Mouse (Mus musculus) thymus, postnatal 25 days (tissue): ENCODE data around the gene Mrpl53.

Experiments
- DNase-seq: peaks from one replicate; pipeline ENCODE4 v3.0.0; 2022

The Mrpl53 gene

GRCm38 (mm10) chr6:83095968-83096367 is 12.9 kb upstream of the Mrpl53 start:
- peak; percentile 54 for DNase-seq

GRCm38 (mm10) chr6:83098411-83098810 is 10.4 kb upstream of the Mrpl53 start:
- no peak for DNase-seq

- DNase-seq: peak; percentile 93
Measured at GRCm38 (mm10) chr6:83101316-83101687, 7.5 kb upstream of the Mrpl53 start, which contains the start of the genes Ccdc142 and Gm42688. Gene Ccdc142 (plus strand): TSS chr6:83101601. Gene Gm42688 (plus strand): TSS chr6:83101617.

- peak; percentile 81 for DNase-seq
Measured at GRCm38 (mm10) chr6:83101688-83102556, 6.9 kb upstream of the Mrpl53 start.

- DNase-seq: no peak
Measured at GRCm38 (mm10) chr6:83103130-83103650, 5.7 kb upstream of the Mrpl53 start.

- DNase-seq: no peak
Measured at GRCm38 (mm10) chr6:83104158-83104557, 4.7 kb upstream of the Mrpl53 start.

GRCm38 (mm10) chr6:83107566-83108400 is 1.1 kb upstream of the Mrpl53 start:
- peak; percentile 85 for DNase-seq

DNA sequence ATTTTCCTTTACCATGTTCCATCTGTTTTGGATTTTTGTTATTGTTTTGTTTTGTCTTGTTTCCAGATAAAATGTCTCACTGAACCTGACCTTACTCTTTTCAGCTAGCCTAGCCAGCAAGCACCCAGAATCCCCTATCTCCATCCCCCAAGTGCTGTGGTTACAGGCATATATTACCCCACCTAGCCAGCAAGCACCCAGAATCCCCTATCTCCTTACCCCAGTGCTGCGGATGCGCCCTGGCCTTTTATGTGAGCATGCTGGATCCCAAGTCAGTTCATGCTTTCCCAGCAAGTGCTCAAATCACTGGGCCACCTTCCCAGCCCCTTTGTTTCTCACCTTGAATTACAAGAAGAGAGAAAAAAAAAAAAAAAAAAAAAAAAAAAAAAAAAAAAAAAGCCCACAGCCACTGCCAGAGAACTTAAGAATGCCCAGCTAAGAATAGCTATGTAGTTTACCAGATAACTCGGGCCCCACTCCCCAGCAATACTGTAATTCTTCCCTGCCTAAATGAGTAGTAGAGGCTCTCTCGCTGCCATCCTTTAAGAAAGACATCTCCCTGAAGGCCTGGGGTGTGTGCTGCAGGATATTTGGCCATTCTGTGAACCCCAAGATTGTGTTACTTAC is 2.8 kb downstream of the Mrpl53 start:
- DNase-seq: no peak

- DNase-seq: peak; percentile 93
Measured at GRCm38 (mm10) chr6:83115011-83115671, 6.3 kb downstream of the Mrpl53 start, which contains the start of gene Mogs. Gene Mogs (plus strand): TSS chr6:83115496.

GRCm38 (mm10) chr6:83115682-83116372 is 7.0 kb downstream of the Mrpl53 start:
- no peak for DNase-seq

- no peak for DNase-seq
Measured at GRCm38 (mm10) chr6:83116373-83117164, 7.7 kb downstream of the Mrpl53 start.

DNA sequence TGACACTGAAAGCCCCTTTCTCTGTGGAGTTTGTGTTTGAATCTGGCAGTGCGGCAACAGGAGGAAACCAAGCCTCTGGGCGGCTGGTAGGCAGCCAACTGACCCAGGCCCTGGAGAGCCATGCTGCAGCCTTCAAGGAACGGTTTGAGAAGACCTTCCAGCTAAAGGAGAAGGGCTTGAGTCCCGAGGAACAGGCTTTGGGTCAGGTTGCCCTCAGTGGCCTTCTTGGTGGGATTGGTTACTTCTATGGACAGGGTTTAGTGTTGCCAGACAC is 8.3 kb downstream of the Mrpl53 start:
- no peak for DNase-seq

DNA sequence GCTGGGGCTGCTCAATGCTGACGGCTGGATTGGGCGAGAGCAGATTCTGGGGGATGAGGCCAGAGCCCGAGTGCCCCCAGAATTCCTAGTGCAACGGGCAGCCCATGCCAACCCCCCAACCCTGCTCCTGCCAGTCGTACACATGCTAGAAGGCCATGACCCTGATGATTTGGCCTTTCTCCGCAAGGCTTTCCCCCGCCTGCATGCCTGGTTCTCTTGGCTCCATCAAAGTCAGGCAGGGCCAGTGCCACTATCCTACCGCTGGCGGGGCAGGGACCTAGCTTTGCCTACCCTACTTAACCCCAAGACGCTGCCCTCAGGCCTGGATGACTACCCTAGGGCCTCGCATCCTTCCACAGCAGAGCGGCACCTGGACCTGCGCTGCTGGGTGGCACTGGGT is 8.8 kb downstream of the Mrpl53 start:
- DNase-seq: no peak

GRCm38 (mm10) chr6:83118369-83118768 is 9.5 kb downstream of the Mrpl53 start:
- DNase-seq: no peak

- DNase-seq: no peak
Measured at GRCm38 (mm10) chr6:83118825-83119733, 10.2 kb downstream of the Mrpl53 start.

GRCm38 (mm10) chr6:83119734-83120051 is 10.9 kb downstream of the Mrpl53 start:
- DNase-seq: no peak

- DNase-seq: peak; percentile 90
Measured at GRCm38 (mm10) chr6:83120930-83121862, 12.4 kb downstream of the Mrpl53 start, which contains the start of gene Wbp1. Gene Wbp1 (minus strand): TSS chr6:83121559.

- DNase-seq: no peak
Measured at GRCm38 (mm10) chr6:83121863-83122710, 13.2 kb downstream of the Mrpl53 start.
